9 mouse cellular contexts compared by ENCODE assay signal in genomic region chr9:58232374-58232773, GRCm38 (mm10). TPM values are rescaled to one million over a fixed set of nuclear protein-coding genes. Genes with fewer than 3 reads are reported as not detected.
DNase-seq lines count a peak whose midpoint lies in the region; ATAC-seq and TF ChIP-seq lines count a peak whose summit lies in the region.
"Had no signal": no experiment of that assay in that cellular context is flagged by ENCODE, and none has a peak within 500 bp of the region (broad histone marks: within the 10 kb centered on the region; RNA-seq: fewer than 3 reads in every experiment).

No protein-coding gene starts in this region.

- TF ChIP-seq CTCF in lung, postnatal 0 days (IDR thresholded peaks at IDR 0.05), result no peak

- intact Hi-C loops in gastrocnemius, postnatal 36 days (cut with DNase I), result no loop called here

- peaks cover 30% of the 10 kb centered on the region for H3K36me3 ChIP-seq in lung, postnatal 0 days (ENCODE audit: insufficient read depth, low read length)
- peaks cover 22% of the 10 kb centered on the region; the same call in 1 of the 2 replicates for H3K36me3 ChIP-seq in limb, embryonic 11.5 days (ENCODE audit: control insufficient read depth, insufficient read depth, low read length)

- no peaks in the 10 kb centered on the region for H3K4me1 ChIP-seq in lung, postnatal 0 days (ENCODE audit: insufficient read depth, low read depth, low read length)
- H3K4me1 ChIP-seq in limb, embryonic 11.5 days (ENCODE audit: control insufficient read depth, insufficient read depth, low read length), result 0 out of 2 replicates have a peak, but pooled peaks cover 4% of the 10 kb centered on the region

- no peak overlapping the region for H3K9ac ChIP-seq in lung, postnatal 0 days (replicated peaks; ENCODE audit: low read depth)
- no peak overlapping the region for H3K9ac ChIP-seq in limb, embryonic 11.5 days (ENCODE audit: low read length)

- H3K9me3 ChIP-seq in lung, postnatal 0 days (ENCODE audit: low read length), result no peaks in the 10 kb centered on the region
- no peaks in the 10 kb centered on the region for H3K9me3 ChIP-seq in limb, embryonic 11.5 days (ENCODE audit: control insufficient read depth, low read length)

- DNase-seq in gastrocnemius, adult 18-20 months (ENCODE audit: low spot score), result peak; percentile 24
- no peak for DNase-seq in gastrocnemius, postnatal 36 days
- DNase-seq in lung, postnatal 0 days (ENCODE audit: low spot score), result no peak
- DNase-seq in lung, postnatal 25 days (ENCODE audit: low spot score), result no peak
- no peak for DNase-seq in limb, embryonic 11.5 days (ENCODE audit: low spot score)
- DNase-seq in skeletal muscle tissue, adult 2 months (ENCODE audit: low read depth, low spot score), result peak; percentile 39
- no peak for DNase-seq in layer of hippocampus, adult 11-12 months (ENCODE audit: low spot score)
- no peak for DNase-seq in spleen, postnatal 10 days (ENCODE audit: low spot score in 2 of 2)
- DNase-seq: cerebellum, adult 11-12 months had no signal

- TF ChIP-seq EP300 in lung, postnatal 0 days (IDR thresholded peaks at IDR 0.05), result no peak

- ATAC-seq in lung, postnatal 0 days, result no peak; the same call in 1 of the 2 replicates
- no peak for ATAC-seq in limb, embryonic 11.5 days (ENCODE audit: insufficient number of reproducible peaks, low FRiP score, low TSS enrichment, low read depth)

- H3K4me3 ChIP-seq in lung, postnatal 0 days (ENCODE audit: low read depth, low read length), result no peak overlapping the region
- no peak overlapping the region for H3K4me3 ChIP-seq in limb, embryonic 11.5 days (ENCODE audit: low read depth, low read length)

- no peak overlapping the region for H3K4me2 ChIP-seq in lung, postnatal 0 days (replicated peaks; ENCODE audit: low read depth, low read length)
- no peak overlapping the region for H3K4me2 ChIP-seq in limb, embryonic 11.5 days (ENCODE audit: low read depth, severe bottlenecking)

- H3K27me3 ChIP-seq in lung, postnatal 0 days (replicated peaks; ENCODE audit: insufficient read depth, low read length), result no peaks in the 10 kb centered on the region
- H3K27me3 ChIP-seq in limb, embryonic 11.5 days (ENCODE audit: control insufficient read depth, insufficient read depth, low read length), result no peaks in the 10 kb centered on the region

- peak overlapping the region; percentile 32 for H3K27ac ChIP-seq in lung, postnatal 0 days (ENCODE audit: low read length)
- H3K27ac ChIP-seq in limb, embryonic 11.5 days (replicated peaks; ENCODE audit: low read depth, low read length), result 0 out of 2 replicates have a peak overlapping the region, but pooled peaks have one; percentile 3

- 45% methylated on average over 5 of the region's 5 CpGs for WGBS in lung, postnatal 0 days
- WGBS in limb, embryonic 11.5 days, result 81% methylated on average over 5 of the region's 5 CpGs

RNA-seq across cellular contexts. Expression of gene Pml, which starts 17.2 kb away (rescaled TPM):
- 1 to 10 TPM; 3.2 to 4.7 TPM for total RNA-seq in gastrocnemius, adult 18-20 months (2021)
- total RNA-seq in gastrocnemius, postnatal 36 days (2021), result 1 to 10 TPM; 4.0 to 4.3 TPM
- polyA plus RNA-seq in lung, postnatal 0 days (2015; fragmentation: Nextera tagmentation; extraction: Ambion mirVana), result 6.4 and 6.8 TPM in 2 replicates
- polyA plus RNA-seq in limb, embryonic 11.5 days (2014; fragmentation: Nextera tagmentation; extraction: Ambion mirVana), result 18.7 and 19.6 TPM in 2 replicates

RNA-seq across cellular contexts. Expression of gene Stoml1, which starts 20.6 kb away (rescaled TPM):
- 1 to 10 TPM; 6.8 to 7.3 TPM for total RNA-seq in gastrocnemius, adult 18-20 months (2021)
- 1 to 10 TPM; 5.5 to 7.5 TPM for total RNA-seq in gastrocnemius, postnatal 36 days (2021)
- polyA plus RNA-seq in lung, postnatal 0 days (2015; fragmentation: Nextera tagmentation; extraction: Ambion mirVana), result 30.8 and 34.3 TPM in 2 replicates
- polyA plus RNA-seq in limb, embryonic 11.5 days (2014; fragmentation: Nextera tagmentation; extraction: Ambion mirVana), result 19.2 and 24.3 TPM in 2 replicates

RNA-seq across cellular contexts. Expression of gene Islr2, which starts 28.3 kb away (rescaled TPM):
- 1 to 10 TPM; 1.6 to 1.9 TPM for total RNA-seq in gastrocnemius, adult 18-20 months (2021)
- total RNA-seq in gastrocnemius, postnatal 36 days (2021), result 1 to 10 TPM; 2.6 to 4.7 TPM
- polyA plus RNA-seq in lung, postnatal 0 days (2015; fragmentation: Nextera tagmentation; extraction: Ambion mirVana), result not detected in 2 replicates
- 0.48 and 0.60 TPM in 2 replicates for polyA plus RNA-seq in limb, embryonic 11.5 days (2014; fragmentation: Nextera tagmentation; extraction: Ambion mirVana)

RNA-seq across cellular contexts. Expression of gene Islr, which starts 28.3 kb away (rescaled TPM):
- 10 to 100 TPM; 15.6 to 20.8 TPM for total RNA-seq in gastrocnemius, adult 18-20 months (2021)
- total RNA-seq in gastrocnemius, postnatal 36 days (2021), result 10 to 100 TPM; 20.5 to 24.0 TPM
- 21.6 and 28.5 TPM in 2 replicates for polyA plus RNA-seq in lung, postnatal 0 days (2015; fragmentation: Nextera tagmentation; extraction: Ambion mirVana)
- polyA plus RNA-seq in limb, embryonic 11.5 days (2014; fragmentation: Nextera tagmentation; extraction: Ambion mirVana), result 30.8 and 37.6 TPM in 2 replicates

Comparison
In these comparisons a context has a peak if more than half of its experiments do, and no peak if none do; other contexts are left out.
1. DNase-seq: peak in gastrocnemius, adult 18-20 months (single experiment) and skeletal muscle tissue, adult 2 months (single experiment); none in gastrocnemius, postnatal 36 days (0 of 2), lung, postnatal 0 days (single experiment), lung, postnatal 25 days (single experiment), limb, embryonic 11.5 days (single experiment), layer of hippocampus, adult 11-12 months (single experiment) and spleen, postnatal 10 days (0 of 2).